ENCODE assay signal across 8 mouse cellular contexts in the genomic region with DNA sequence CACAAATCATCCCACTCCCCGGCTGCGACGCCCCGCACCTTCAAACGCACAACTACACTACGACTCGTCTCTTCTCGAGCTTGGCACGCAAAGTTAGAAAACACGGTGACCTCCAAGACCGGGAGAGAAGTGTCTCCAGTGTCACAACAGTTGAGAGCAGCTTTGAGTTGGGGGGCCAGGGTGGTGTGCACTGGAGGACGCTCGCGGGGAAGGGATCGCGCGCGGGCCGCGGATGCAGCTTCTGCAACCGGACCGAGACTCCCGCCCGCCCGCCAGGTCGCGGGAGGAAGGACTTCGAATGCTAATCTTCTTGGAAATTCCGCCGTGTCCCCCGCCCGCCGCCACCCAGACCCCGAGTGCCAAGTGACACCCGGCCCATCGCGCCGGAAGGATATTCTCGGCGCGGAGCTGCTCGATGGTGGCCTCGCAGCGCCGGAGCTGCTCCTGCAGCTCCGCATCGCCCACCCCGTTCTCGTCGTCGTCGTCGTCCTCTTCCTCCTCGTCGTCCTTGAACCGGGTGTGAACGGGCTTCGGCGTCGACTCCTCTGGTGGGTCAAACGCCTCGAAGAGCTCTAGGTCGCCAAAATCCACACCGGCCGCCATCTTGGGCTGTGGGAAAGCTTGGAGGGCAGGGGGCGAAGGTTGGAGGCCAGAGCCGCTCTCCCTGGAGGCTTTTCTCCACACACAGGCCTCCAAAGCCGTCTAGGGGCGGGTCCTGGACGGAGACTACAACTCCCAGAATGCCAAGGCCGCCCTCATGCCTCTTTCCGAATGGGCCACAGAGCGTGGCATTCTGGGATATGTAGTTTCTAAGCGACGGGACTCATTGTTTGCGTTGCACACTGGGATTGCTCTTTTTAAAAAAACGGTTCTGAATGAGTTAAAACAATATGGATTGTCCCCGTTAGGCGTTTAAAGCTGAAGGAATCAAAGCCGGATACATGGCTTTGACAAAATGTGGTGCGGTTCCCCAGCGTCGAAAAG. TPM values are rescaled to one million over a fixed set of nuclear protein-coding genes. Genes with fewer than 3 reads are reported as not detected.
A peak's percentile ranks its signal among the peaks of the same experiment; 100 is the strongest.
DNase-seq lines count a peak whose midpoint lies in the region; ATAC-seq lines count a peak whose summit lies in the region.

A gene (minus strand): TSS at position 773 of the 984 bp plus-strand sequence.

- peak; percentile 80 to 88 for DNase-seq in adrenal gland, adult 18-20 months (ENCODE audit: low spot score in 2 of 2)
- peak; percentile 98 for DNase-seq in embryo, embryonic 11 days
- DNase-seq in gastrocnemius, postnatal 25 days: peak; percentile 95
- DNase-seq in intestine, embryonic 14.5 days (ENCODE audit: low spot score): peak; percentile 96
- peak; percentile 96 to 97 for DNase-seq in left cerebral cortex, postnatal 14 days (ENCODE audit: low spot score in 2 of 2)
- DNase-seq in mesoderm, embryonic 11.5 days (ENCODE audit: low read depth, low spot score): peak; percentile 98
- DNase-seq in right cerebral cortex, postnatal 36 days (ENCODE audit: low spot score in 2 of 2): peak; percentile 96 to 98
- DNase-seq in yolk sac, embryonic 10.5 days (ENCODE audit: low spot score): peak; percentile 99

- H3K4me3 ChIP-seq in intestine, embryonic 14.5 days (ENCODE audit: low read depth, low read length): peak within 1 kb of the TSS; percentile 98

- no peaks in the 10 kb centered on the region for H3K9me3 ChIP-seq in intestine, embryonic 14.5 days (ENCODE audit: control insufficient read depth, low read length)

- H3K27ac ChIP-seq in intestine, embryonic 14.5 days (ENCODE audit: low read depth): peak within 1 kb of the TSS; percentile 84

- intact Hi-C loops in left cerebral cortex, postnatal 14 days (cut with DNase I): no loop called here

- WGBS in intestine, embryonic 14.5 days: under 1% methylated on average over 83 of the region's 83 CpGs

- peak; percentile 99 for ATAC-seq in intestine, embryonic 14.5 days (replicated peaks; ENCODE audit: low FRiP score, low TSS enrichment, low read depth)

- H3K9ac ChIP-seq in intestine, embryonic 14.5 days (ENCODE audit: low read length): peak within 1 kb of the TSS; percentile 85

- peaks cover 19% of the 10 kb centered on the region for H3K36me3 ChIP-seq in intestine, embryonic 14.5 days (ENCODE audit: control insufficient read depth, insufficient read depth, low read length)

- H3K4me2 ChIP-seq in intestine, embryonic 14.5 days (ENCODE audit: low read length): peak within 1 kb of the TSS; percentile 90

- H3K27me3 ChIP-seq in intestine, embryonic 14.5 days (replicated peaks; ENCODE audit: control insufficient read depth, insufficient read depth, low read length): no peaks in the 10 kb centered on the region

- peaks cover 14% of the 10 kb centered on the region for H3K4me1 ChIP-seq in intestine, embryonic 14.5 days (replicated peaks; ENCODE audit: control insufficient read depth, insufficient read depth, low read length)

RNA-seq across cellular contexts. Expression of the gene that starts here (rescaled TPM):
- 10 to 100 TPM; 33.1 to 45.2 TPM for total RNA-seq in adrenal gland, adult 18-20 months (2021)
- 10 to 100 TPM; 16.2 to 17.4 TPM for total RNA-seq in gastrocnemius, postnatal 25 days (2021)
- 74.3 and 83.2 TPM in 2 replicates for polyA plus RNA-seq in intestine, embryonic 14.5 days (2014; fragmentation: Nextera tagmentation; extraction: Ambion mirVana)
- total RNA-seq in left cerebral cortex, postnatal 14 days (2021): 10 to 100 TPM; 37.0 to 37.2 TPM

Comparison
In these comparisons a context has a peak if more than half of its experiments do, and no peak if none do; other contexts are left out.
1. Peak in every context shown above with its lines: DNase-seq, ATAC-seq, H3K4me3 ChIP-seq and H3K27ac ChIP-seq.